Mouse (Mus musculus) ovary, adult 10 weeks (tissue): ENCODE data around the gene Scyl1. TPM values are rescaled to one million over a fixed set of nuclear protein-coding genes. Genes with fewer than 3 reads are reported as not detected.

Source experiments
- polyA plus RNA-seq: library from polyadenylated mRNA; stranded (reverse); fragments of 350-450 nt; fragmentation: Illumina TruSeq; extraction: RNeasy Lipid Tissue Mini Kit (QIAGEN cat#74804); gene quantifications from one replicate; pipeline ENCODE4 v1.2.3, GENCODE M21; 2014

Gene Scyl1
- polyA plus RNA-seq = 0.57 TPM

GRCm38 (mm10) chr19:5770925-5771860, at the start of gene Scyl1:
Gene Scyl1, minus strand, starts transcription at chr19:5771419.

GRCm38 (mm10) chr19:5740320-5741317, 30.6 kb downstream of the Scyl1 start, which contains the start of gene Ltbp3:
Gene Ltbp3, plus strand, starts transcription at chr19:5740904.

GRCm38 (mm10) chr19:5729444-5729815, 41.8 kb downstream of the Scyl1 start, which contains the start of gene Fam89b:
Gene Fam89b, minus strand, starts transcription at chr19:5729653.

GRCm38 (mm10) chr19:5725767-5726515, 45.3 kb downstream of the Scyl1 start, which contains the start of gene Ehbp1l1:
Gene Ehbp1l1, minus strand, starts transcription at chr19:5726317.

Other genes with a start within 250 kb of the Scyl1 start
- 0.20 TPM for gene Ovol1, start 210.8 kb downstream of the Scyl1 start, polyA plus RNA-seq
- gene Ap5b1, start 203.4 kb downstream of the Scyl1 start, polyA plus RNA-seq = not detected
- gene Rnaseh2c, start 169.5 kb downstream of the Scyl1 start, polyA plus RNA-seq = 1.2 TPM
- gene Kat5, start 161.2 kb downstream of the Scyl1 start, polyA plus RNA-seq = 31.8 TPM
- gene Rela, start 133.9 kb downstream of the Scyl1 start, polyA plus RNA-seq = 1.3 TPM
- 2.2 TPM for gene Sipa1, start 107.7 kb downstream of the Scyl1 start, polyA plus RNA-seq
- gene Map3k11, start 82.7 kb downstream of the Scyl1 start, polyA plus RNA-seq = 1.5 TPM
- gene Pcnx3, start 82.5 kb downstream of the Scyl1 start, polyA plus RNA-seq = 0.29 TPM
- gene Kcnk7, start 67.1 kb downstream of the Scyl1 start, polyA plus RNA-seq = not detected
- gene Ehbp1l1, start 45.1 kb downstream of the Scyl1 start, polyA plus RNA-seq = 2.2 TPM
- gene Fam89b, start 41.8 kb downstream of the Scyl1 start, polyA plus RNA-seq = not detected
- 7.7 TPM for gene Ltbp3, start 30.5 kb downstream of the Scyl1 start, polyA plus RNA-seq
- gene Frmd8, start 103.9 kb upstream of the Scyl1 start, polyA plus RNA-seq = 2.9 TPM
- gene Slc25a45, start 106.4 kb upstream of the Scyl1 start, polyA plus RNA-seq = 0.31 TPM
- gene Tigd3, start 122.7 kb upstream of the Scyl1 start, polyA plus RNA-seq = not detected
- gene Dpf2, start 141.6 kb upstream of the Scyl1 start, polyA plus RNA-seq = 5.9 TPM
- gene Cdc42ep2, start 153.4 kb upstream of the Scyl1 start, polyA plus RNA-seq = 1.4 TPM
- gene Pola2, start 192.8 kb upstream of the Scyl1 start, polyA plus RNA-seq = 4.3 TPM
- not detected for gene Slc22a20, start 214.7 kb upstream of the Scyl1 start, polyA plus RNA-seq
- gene Capn1, start 244.5 kb upstream of the Scyl1 start, polyA plus RNA-seq = 0.74 TPM